Mouse (Mus musculus) lung, embryonic 15.5 days (tissue): ENCODE measurements around the gene Tcp1. TPM values are rescaled to one million over a fixed set of nuclear protein-coding genes. Genes with fewer than 3 reads are reported as not detected.

ENCODE experiments used
- ATAC-seq: fragments of 200-750 bp; cut with Nextera tagmentation; 2 replicates; pipeline ENCODE4 v1.8.0; 2017; ENCODE audit warnings: moderate number of reproducible peaks, borderline replicate concordance; ENCODE audit not compliant: low FRiP score, low TSS enrichment; ENCODE audit errors: extremely low read depth
- H3K27ac ChIP-seq: fragments of 300-500 bp; sonication (generic); 2 replicates; pipeline ENCODE4 v1.5.1; 2015; ENCODE audit warnings: moderate library complexity, mild to moderate bottlenecking, inconsistent platforms
- H3K27me3 ChIP-seq: fragments of 300-500 bp; sonication (generic); 2 replicates; pipeline ENCODE4 v1.6.1; 2015; ENCODE audit warnings: inconsistent platforms
- H3K36me3 ChIP-seq: fragments of 300-500 bp; sonication (generic); 2 replicates; pipeline ENCODE4 v1.6.1; 2015; ENCODE audit warnings: inconsistent platforms
- H3K4me1 ChIP-seq: fragments of 300-500 bp; sonication (generic); 2 replicates; pipeline ENCODE4 v1.6.1; 2015; ENCODE audit warnings: inconsistent platforms
- H3K4me2 ChIP-seq: fragments of 300-500 bp; sonication (generic); 2 replicates; pipeline ENCODE4 v1.6.1; 2015; ENCODE audit warnings: inconsistent platforms, mild to moderate bottlenecking, moderate library complexity
- H3K4me3 ChIP-seq: fragments of 300-500 bp; sonication (generic); 2 replicates; pipeline ENCODE4 v1.5.1; 2015; ENCODE audit warnings: mild to moderate bottlenecking, inconsistent platforms
- H3K9ac ChIP-seq: fragments of 300-500 bp; sonication (generic); 2 replicates; pipeline ENCODE4 v1.6.1; 2015; ENCODE audit warnings: inconsistent platforms
- H3K9me3 ChIP-seq: fragments of 300-500 bp; sonication (generic); 2 replicates; pipeline ENCODE4 v1.6.1; 2016; ENCODE audit warnings: inconsistent platforms
- WGBS: fragments of 180-500 bp; shearing (Covaris S2); methylation state at CpG from one replicate; pipeline ENCODE4 v1.1.7; 2015; 5-methylcytosine and 5-hydroxymethylcytosine counted together
- polyA plus RNA-seq: library from polyadenylated mRNA; unstranded; fragments of >200 nt; fragmentation: Nextera tagmentation; extraction: Ambion mirVana; gene quantifications from 2 replicates; pipeline ENCODE4 v1.2.1, GENCODE M21; 2015

The Tcp1 gene
- 394 and 401 TPM in 2 replicates for polyA plus RNA-seq

DNA sequence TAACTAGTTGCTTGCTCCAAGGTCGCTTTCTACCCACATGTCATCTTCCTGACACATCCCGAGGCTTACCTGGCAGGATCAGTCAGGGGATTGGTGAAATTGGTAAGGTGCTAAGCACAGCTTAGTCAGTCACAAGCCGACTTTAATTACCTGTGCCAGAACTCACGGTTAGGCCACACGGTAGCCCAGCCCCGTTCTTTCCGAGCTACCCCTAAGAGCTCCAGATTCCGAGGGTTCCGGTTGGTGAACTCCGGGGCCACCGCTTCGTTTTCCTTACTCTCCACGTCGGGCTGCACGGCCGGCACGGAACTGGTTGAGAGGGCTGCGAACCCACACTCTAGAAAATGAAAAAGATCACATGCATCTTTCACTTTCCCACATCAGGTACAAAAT, at the start of gene Tcp1:
Gene Tcp1, plus strand, starts transcription at position 214 of the 393 bp plus-strand sequence.
- peaks cover 19% of the 10 kb centered on the region; the same call in 1 of the 2 replicates for H3K4me1 ChIP-seq
- peak within 1 kb of the TSS; percentile 69 for H3K4me3 ChIP-seq
- under 1% methylated on average over 18 of the region's 18 CpGs for WGBS
- H3K9ac ChIP-seq, result peak within 1 kb of the TSS; percentile 97
- no peak for ATAC-seq
- peaks cover 58% of the 10 kb centered on the region for H3K36me3 ChIP-seq
- H3K4me2 ChIP-seq, result peak within 1 kb of the TSS; percentile 71
- H3K9me3 ChIP-seq, result no peaks in the 10 kb centered on the region
- H3K27ac ChIP-seq, result peak within 1 kb of the TSS; percentile 89
- no peaks in the 10 kb centered on the region for H3K27me3 ChIP-seq

DNA sequence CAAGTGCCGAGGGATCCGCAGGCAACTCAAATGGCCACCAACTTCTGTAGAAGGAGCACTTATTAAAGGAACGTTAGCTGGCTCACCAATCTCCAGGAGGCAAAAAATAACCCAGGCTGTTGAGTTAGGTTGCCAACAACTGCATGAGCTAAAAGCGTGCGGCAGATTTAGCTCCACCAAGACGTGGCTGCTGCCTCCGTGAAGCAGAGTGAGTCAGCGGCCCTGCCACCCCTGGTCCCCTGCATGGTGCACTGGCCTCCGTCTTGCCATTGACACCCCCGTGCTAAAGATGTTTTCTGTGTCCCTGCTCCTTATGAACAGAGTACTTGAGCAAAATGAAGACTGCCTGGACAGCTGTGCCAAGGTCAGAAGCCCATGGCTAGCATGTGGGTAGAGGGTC, 48.6 kb upstream of the Tcp1 start:
- no peak overlapping the region for H3K27ac ChIP-seq
- H3K4me2 ChIP-seq, result no peak overlapping the region
- no peaks in the 10 kb centered on the region for H3K9me3 ChIP-seq
- ATAC-seq, result no peak
- peaks cover 6% of the 10 kb centered on the region; the same call in 1 of the 2 replicates for H3K4me1 ChIP-seq
- no peaks in the 10 kb centered on the region for H3K36me3 ChIP-seq
- H3K27me3 ChIP-seq, result no peaks in the 10 kb centered on the region; the same call in 1 of the 2 replicates
- 86% methylated on average over 10 of the region's 10 CpGs for whole genome bisulfite sequencing
- H3K9ac ChIP-seq, result no peak overlapping the region
- H3K4me3 ChIP-seq, result no peak overlapping the region

DNA sequence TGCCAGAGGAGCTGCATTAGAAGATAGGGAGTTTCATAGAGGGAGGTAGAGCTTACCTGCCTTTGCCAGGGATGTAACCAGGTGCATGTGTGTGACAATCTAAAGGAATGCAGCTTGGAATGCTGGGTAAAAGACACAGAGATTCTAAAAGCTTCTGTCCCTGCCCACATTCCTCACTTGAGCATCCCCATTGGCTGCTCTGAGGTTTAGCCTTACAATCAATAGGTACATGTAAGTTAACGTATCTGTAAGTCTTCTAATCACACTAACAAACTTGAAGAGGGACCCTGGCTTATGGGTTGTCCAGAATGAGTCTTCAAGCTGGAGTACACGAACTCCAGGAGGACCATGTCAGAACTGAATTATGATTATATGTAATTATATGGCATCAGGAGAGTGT, 47.5 kb upstream of the Tcp1 start, which contains the start of gene Mas1:
Gene Mas1, minus strand, starts transcription at position 101 of the 400 bp plus-strand sequence.
- WGBS, result 26% methylated on average over 2 of the region's 2 CpGs
- H3K27me3 ChIP-seq, result no peaks in the 10 kb centered on the region; the same call in 1 of the 2 replicates
- ATAC-seq, result no peak
- H3K4me3 ChIP-seq, result no peak within 1 kb of the TSS
- H3K36me3 ChIP-seq, result no peaks in the 10 kb centered on the region
- H3K9me3 ChIP-seq, result no peaks in the 10 kb centered on the region
- H3K9ac ChIP-seq, result no peak within 1 kb of the TSS
- no peak within 1 kb of the TSS for H3K27ac ChIP-seq
- H3K4me1 ChIP-seq, result peaks cover 6% of the 10 kb centered on the region; the same call in 1 of the 2 replicates
- H3K4me2 ChIP-seq, result no peak within 1 kb of the TSS

DNA sequence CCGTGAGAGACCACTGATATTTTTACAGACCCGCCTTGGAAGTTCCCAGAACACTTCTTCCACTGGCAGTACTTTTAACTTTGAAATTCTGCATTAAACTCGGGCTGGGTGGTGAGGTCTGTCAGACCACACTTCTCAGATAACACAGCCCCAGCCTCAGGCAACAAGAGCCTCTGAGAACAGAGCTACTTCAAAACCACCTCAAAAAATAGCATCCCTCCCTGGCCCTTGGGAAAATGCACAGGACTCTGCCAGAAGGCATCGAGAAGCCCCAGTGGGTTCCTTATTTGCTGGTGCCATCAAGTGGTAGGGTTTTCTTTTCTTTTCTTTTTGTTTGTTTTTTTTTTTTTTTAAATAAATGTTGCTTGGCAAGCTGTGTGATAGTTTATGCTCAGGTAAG, 46.9 kb upstream of the Tcp1 start:
- no peaks in the 10 kb centered on the region; the same call in 1 of the 2 replicates for H3K27me3 ChIP-seq
- no peak overlapping the region for H3K4me2 ChIP-seq
- WGBS, result 6% methylated on average over 4 of the region's 4 CpGs
- H3K27ac ChIP-seq, result no peak overlapping the region
- ATAC-seq, result no peak
- no peaks in the 10 kb centered on the region for H3K9me3 ChIP-seq
- no peak overlapping the region for H3K9ac ChIP-seq
- H3K36me3 ChIP-seq, result no peaks in the 10 kb centered on the region
- no peak overlapping the region for H3K4me3 ChIP-seq
- H3K4me1 ChIP-seq, result peaks cover 6% of the 10 kb centered on the region; the same call in 1 of the 2 replicates

DNA sequence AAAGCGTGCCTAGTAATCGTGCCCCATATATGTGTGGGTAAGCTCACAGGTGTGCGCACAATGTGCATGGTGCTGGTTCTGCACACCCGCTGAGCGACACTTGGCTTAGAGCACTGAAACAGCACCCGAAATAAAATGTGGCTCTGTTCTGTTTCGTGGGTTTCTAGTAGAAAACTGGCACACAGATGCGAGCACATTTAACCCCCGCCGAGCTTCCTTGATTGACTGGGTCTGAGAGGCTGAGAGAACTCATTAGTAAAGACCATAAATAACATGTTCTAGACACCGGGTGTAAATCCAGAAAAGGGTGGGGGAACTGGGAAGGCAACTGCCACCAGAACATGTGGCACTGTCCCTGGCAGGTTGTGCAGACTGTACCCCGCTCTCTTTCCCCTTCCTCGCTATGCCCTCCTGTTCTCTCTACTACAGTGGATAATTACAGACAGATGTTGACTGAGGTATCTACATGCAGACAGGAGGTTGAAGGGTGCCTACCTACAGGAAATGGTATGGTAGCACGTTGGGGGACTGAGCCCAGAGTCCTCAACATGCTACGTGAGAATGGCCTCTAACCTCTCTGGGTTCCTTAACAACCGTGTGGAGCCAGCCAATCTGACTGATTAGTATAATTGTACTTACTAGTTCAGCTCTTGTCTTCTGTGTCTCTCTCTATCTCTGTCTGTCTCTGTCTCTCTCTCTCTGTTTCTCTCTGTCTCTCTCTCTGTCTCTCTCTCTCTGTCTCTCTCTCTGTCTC, 43.0 kb upstream of the Tcp1 start:
- H3K4me2 ChIP-seq, result no peak overlapping the region
- ATAC-seq, result no peak
- 61% methylated on average over 16 of the region's 16 CpGs for WGBS
- H3K27me3 ChIP-seq, result no peaks in the 10 kb centered on the region; the same call in 1 of the 2 replicates
- H3K27ac ChIP-seq, result no peak overlapping the region
- peaks cover 6% of the 10 kb centered on the region; the same call in 1 of the 2 replicates for H3K4me1 ChIP-seq
- H3K36me3 ChIP-seq, result no peaks in the 10 kb centered on the region
- H3K9me3 ChIP-seq, result no peaks in the 10 kb centered on the region
- no peak overlapping the region for H3K9ac ChIP-seq
- H3K4me3 ChIP-seq, result no peak overlapping the region

DNA sequence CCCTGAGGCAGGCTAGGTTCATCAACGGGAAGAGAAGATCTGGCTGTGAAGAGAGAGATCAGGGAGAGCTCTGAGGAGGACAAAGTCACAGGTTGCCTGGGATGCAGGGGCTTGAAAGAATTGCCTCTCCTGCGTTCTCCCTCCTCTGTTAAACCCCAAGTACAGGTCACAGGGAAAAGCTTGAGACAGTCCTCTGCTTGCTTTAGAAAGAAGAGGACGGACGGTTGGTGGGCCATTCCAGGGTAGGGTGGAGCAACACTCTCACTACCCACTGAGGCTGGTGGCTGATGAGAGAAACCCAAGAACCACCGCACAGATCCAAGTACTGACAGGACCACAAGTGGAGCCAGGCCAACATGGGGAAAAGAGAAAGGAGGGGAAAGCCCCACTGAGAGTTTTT, 39.8 kb upstream of the Tcp1 start, which contains the start of gene Mrgprh:
Gene Mrgprh, plus strand, starts transcription at position 301 of the 400 bp plus-strand sequence.
- 72% methylated on average over 5 of the region's 5 CpGs for WGBS
- no peak within 1 kb of the TSS for H3K4me3 ChIP-seq

DNA sequence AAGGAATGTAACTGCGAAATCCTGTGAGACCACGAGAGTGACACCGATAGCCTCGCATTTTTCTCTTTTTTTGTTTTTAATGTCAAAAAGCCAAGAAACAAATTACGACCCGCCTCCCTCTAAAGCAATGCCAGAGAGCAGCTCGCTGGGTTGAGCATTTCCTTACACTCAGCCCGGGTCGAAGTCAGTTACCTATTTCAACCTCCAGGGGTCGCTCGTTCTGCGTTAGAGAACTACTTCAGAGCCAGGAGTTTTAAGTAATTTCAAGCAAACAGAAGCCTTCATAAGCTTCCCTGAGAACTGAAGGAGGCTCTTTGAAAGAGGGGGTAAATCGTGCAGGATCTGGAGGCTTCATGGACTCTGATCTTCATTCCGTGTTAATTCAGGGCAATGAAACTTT, 35.3 kb upstream of the Tcp1 start:
- H3K9ac ChIP-seq, result no peak overlapping the region
- peak; percentile 73; the same call in 1 of the 2 replicates for ATAC-seq
- WGBS, result 2% methylated on average over 14 of the region's 14 CpGs

More for the DNA sequence above, 39.8 kb upstream of the Tcp1 start, which contains the start of gene Mrgprh:
- H3K4me2 ChIP-seq, result no peak within 1 kb of the TSS
- peaks cover 5% of the 10 kb centered on the region; the same call in 1 of the 2 replicates for H3K4me1 ChIP-seq
- ATAC-seq, result no peak
- no peaks in the 10 kb centered on the region for H3K36me3 ChIP-seq
- no peaks in the 10 kb centered on the region; the same call in 1 of the 2 replicates for H3K27me3 ChIP-seq
- H3K9ac ChIP-seq, result no peak within 1 kb of the TSS
- no peaks in the 10 kb centered on the region for H3K9me3 ChIP-seq
- no peak within 1 kb of the TSS for H3K27ac ChIP-seq

DNA sequence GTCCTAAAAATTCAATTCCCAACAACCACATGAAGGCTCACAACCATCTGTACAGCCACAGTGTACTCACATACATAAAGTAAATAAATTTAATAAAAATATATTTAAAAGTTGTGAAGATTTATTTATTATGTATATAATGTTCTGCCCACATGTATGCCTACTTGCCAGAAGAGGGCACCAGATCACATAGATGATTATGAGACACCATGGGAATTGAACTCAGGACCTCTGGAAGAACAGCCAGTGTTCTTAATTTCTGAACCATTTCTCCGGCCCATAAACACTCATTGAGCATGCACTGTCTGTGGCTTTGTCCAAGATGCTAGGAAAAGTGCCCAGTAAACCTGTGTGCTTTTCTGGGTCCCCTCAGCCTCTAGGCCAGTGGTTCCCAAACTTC, 34.3 kb upstream of the Tcp1 start:
- no peak for ATAC-seq

More for the DNA sequence above, 35.3 kb upstream of the Tcp1 start:
- H3K27ac ChIP-seq, result no peak overlapping the region
- peak overlapping the region; percentile 50 for H3K4me2 ChIP-seq
- H3K4me1 ChIP-seq, result peaks cover 5% of the 10 kb centered on the region; the same call in 1 of the 2 replicates
- no peaks in the 10 kb centered on the region; the same call in 1 of the 2 replicates for H3K27me3 ChIP-seq
- peak overlapping the region; percentile 7; the same call in 1 of the 2 replicates for H3K4me3 ChIP-seq
- H3K9me3 ChIP-seq, result no peaks in the 10 kb centered on the region
- no peaks in the 10 kb centered on the region for H3K36me3 ChIP-seq

DNA sequence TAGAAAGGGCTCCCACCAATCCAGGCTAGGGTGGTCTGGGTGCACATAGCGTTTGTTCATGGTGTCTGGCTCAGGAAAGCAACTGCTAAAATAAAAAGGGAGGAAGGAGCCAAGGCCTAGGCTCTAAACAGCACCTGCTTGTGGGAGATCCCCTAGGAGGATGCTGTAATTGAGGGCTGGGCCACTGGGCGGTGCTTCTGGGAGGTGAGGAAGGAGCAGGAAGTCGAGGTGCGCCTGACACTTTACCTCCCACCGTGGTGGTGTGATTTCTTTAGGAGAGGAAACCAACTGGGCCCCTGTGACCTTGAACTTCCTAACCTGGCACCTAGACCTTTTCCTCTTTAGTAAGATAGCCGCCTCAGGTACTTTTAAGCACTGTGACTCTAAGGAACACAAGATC, 28.9 kb upstream of the Tcp1 start:
- WGBS, result 36% methylated on average over 6 of the region's 6 CpGs
- Histone ChIP-seq H3K4me3 (no peak overlapping the region), H3K36me3 (no peaks in the 10 kb centered on the region), H3K9me3 (no peaks in the 10 kb centered on the region), H3K27ac (no peak overlapping the region), H3K4me1 (peaks cover 17% of the 10 kb centered on the region), H3K9ac (no peak overlapping the region), H3K27me3 (no peaks in the 10 kb centered on the region), H3K4me2 (no peak overlapping the region)
- ATAC-seq, result no peak

More for the DNA sequence above, 34.3 kb upstream of the Tcp1 start:
- no peak overlapping the region for H3K27ac ChIP-seq
- H3K9ac ChIP-seq, result no peak overlapping the region
- no peaks in the 10 kb centered on the region; the same call in 1 of the 2 replicates for H3K27me3 ChIP-seq
- H3K4me3 ChIP-seq, result no peak overlapping the region
- H3K4me1 ChIP-seq, result peaks cover 6% of the 10 kb centered on the region; the same call in 1 of the 2 replicates
- WGBS, result 80% methylated on average over 1 of the region's 1 CpGs
- H3K4me2 ChIP-seq, result no peak overlapping the region
- no peaks in the 10 kb centered on the region for H3K9me3 ChIP-seq
- no peaks in the 10 kb centered on the region for H3K36me3 ChIP-seq

DNA sequence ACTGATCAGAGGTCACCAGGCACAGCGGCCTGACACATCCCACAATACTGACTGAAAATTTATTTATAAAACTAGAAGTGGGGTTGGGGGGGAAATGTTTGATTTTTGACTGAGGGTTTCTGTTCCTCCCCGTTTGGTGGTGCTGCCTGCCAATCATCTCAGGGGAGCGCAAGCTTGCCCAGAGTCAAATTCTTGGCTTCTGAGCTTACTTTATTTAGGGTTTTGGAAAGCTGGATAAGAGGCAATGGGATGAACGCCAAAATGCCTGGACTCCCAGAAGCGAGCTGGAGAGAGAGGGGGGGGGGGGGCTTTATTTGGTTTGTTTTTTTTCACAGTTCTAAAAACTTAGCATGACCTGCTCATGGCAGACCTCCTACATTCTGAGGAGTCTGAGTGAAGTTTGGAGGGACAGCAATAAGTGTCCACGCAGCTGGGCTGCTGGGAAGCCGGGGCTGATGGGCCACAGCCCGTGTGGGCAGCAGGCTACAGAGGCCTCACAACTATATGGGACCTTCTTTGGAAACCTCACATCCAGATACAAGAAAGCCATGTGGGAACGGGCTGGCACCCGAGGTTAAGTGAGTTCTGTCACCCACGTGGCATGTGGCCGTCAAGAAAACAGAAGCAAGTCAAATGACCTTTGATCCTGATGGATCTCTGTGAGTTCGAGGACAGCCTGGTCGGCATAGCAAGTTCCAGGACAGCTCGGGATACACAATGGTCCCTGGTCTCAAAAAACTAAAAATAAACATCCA, 28.3 kb upstream of the Tcp1 start:
- peak; percentile 69 for ATAC-seq
- H3K4me1 ChIP-seq, result peaks cover 17% of the 10 kb centered on the region
- WGBS, result 49% methylated on average over 15 of the region's 15 CpGs

DNA sequence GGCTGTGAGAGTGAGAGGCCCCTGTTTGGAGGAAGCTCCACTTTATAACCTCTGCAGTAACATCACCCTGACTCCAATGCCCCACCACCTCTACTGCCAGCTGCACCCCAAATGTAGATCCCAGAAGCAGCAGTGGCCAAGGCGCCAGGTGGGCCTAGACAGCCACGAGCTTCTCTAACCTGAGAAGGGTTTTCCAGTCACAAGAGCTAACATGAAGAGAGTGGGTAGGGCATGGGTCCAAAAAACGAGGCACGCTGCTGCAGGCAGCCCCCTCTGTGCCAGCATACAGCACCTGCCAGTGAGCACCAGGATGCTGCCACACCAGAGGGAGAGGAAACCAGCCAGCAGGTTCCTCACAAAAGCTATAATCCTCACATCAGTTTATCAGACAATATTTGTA, 24.4 kb upstream of the Tcp1 start:
- WGBS, result 86% methylated on average over 4 of the region's 4 CpGs
- no peaks in the 10 kb centered on the region for H3K36me3 ChIP-seq
- ATAC-seq, result no peak

More for the DNA sequence above, 28.3 kb upstream of the Tcp1 start:
- no peaks in the 10 kb centered on the region for H3K36me3 ChIP-seq
- H3K27me3 ChIP-seq, result no peaks in the 10 kb centered on the region
- H3K9ac ChIP-seq, result no peak overlapping the region
- H3K27ac ChIP-seq, result peak overlapping the region; percentile 68
- H3K4me3 ChIP-seq, result no peak overlapping the region
- no peak overlapping the region for H3K4me2 ChIP-seq
- H3K9me3 ChIP-seq, result no peaks in the 10 kb centered on the region

More for the DNA sequence above, 24.4 kb upstream of the Tcp1 start:
- no peak overlapping the region for H3K9ac ChIP-seq
- no peaks in the 10 kb centered on the region for H3K9me3 ChIP-seq
- H3K4me2 ChIP-seq, result no peak overlapping the region
- H3K27me3 ChIP-seq, result no peaks in the 10 kb centered on the region
- H3K4me1 ChIP-seq, result peaks cover 17% of the 10 kb centered on the region
- no peak overlapping the region for H3K4me3 ChIP-seq
- no peak overlapping the region for H3K27ac ChIP-seq
